Mouse (Mus musculus) adrenal gland, postnatal 4 days (tissue): ENCODE measurements around the gene Olfr911-ps1. TPM values are rescaled to one million over a fixed set of nuclear protein-coding genes. Genes with fewer than 3 reads are reported as not detected.

Experiments
- DNase-seq, 2 experiments: peaks; one replicate each; pipeline ENCODE4 v3.0.0; 2021 to 2022; ENCODE audit warnings: low spot score in 2 of 2, mixed read lengths in 2 of 2
- long read RNA-seq, 2 experiments: library from polyadenylated mRNA; stranded (forward); transcript quantifications; one replicate each; pipeline ENCODE4 v2.0.0; 2021
- total RNA-seq, 2 experiments: library from RNA; stranded (reverse); gene quantifications; 2 replicates each; pipeline ENCODE4 v1.2.3; 2021

Gene Olfr911-ps1
- total RNA-seq = not detected
- long read RNA-seq, experiment 1 = 0 reads
- long read RNA-seq, experiment 2 = 0 reads

- DNase-seq = no peak
These were observed at the start of gene Olfr911-ps1 for GRCm38 (mm10) chr9:38521280-38521679. Gene Olfr911-ps1, plus strand, starts transcription at chr9:38521580.

GRCm38 (mm10) chr9:38486785-38487184, 34.6 kb upstream of the Olfr911-ps1 start, which contains the start of gene Olfr906:
Gene Olfr906, plus strand, starts transcription at chr9:38487085.
- no peak for DNase-seq

- DNase-seq = no peak
These were observed 25.9 kb upstream of the Olfr911-ps1 start, which contains the start of gene Olfr907 for GRCm38 (mm10) chr9:38495501-38495900. Gene Olfr907, plus strand, starts transcription at chr9:38495801.

GRCm38 (mm10) chr9:38512353-38512752, 9.0 kb upstream of the Olfr911-ps1 start:
- DNase-seq = no peak

GRCm38 (mm10) chr9:38537549-38537948, 16.2 kb downstream of the Olfr911-ps1 start, which contains the start of gene Olfr910:
Gene Olfr910, plus strand, starts transcription at chr9:38537849.
- no peak for DNase-seq

Other genes with a start within 250 kb of the Olfr911-ps1 start
- gene Olfr896-ps1, start 230.5 kb upstream of the Olfr911-ps1 start, total RNA-seq = not detected
- not detected for gene Olfr25, start 192.5 kb upstream of the Olfr911-ps1 start, total RNA-seq
- not detected for gene Olfr898, start 173.2 kb upstream of the Olfr911-ps1 start, total RNA-seq
- gene Olfr250, start 154.7 kb upstream of the Olfr911-ps1 start, total RNA-seq = not detected
- gene Olfr251, start 144.5 kb upstream of the Olfr911-ps1 start, total RNA-seq = not detected
- not detected for gene Olfr147, start 119.9 kb upstream of the Olfr911-ps1 start, total RNA-seq
- not detected for gene Olfr901, start 92.1 kb upstream of the Olfr911-ps1 start, total RNA-seq
- not detected for gene Olfr902, start 73.9 kb upstream of the Olfr911-ps1 start, total RNA-seq
- gene Olfr904, start 58.4 kb upstream of the Olfr911-ps1 start, total RNA-seq = not detected
- gene Olfr905, start 50.5 kb upstream of the Olfr911-ps1 start, total RNA-seq = under 1 TPM in 1 of 2 experiments, not detected in 1; 0.08 TPM
- gene Olfr906, start 34.5 kb upstream of the Olfr911-ps1 start, total RNA-seq = not detected
- gene Olfr907, start 25.8 kb upstream of the Olfr911-ps1 start, total RNA-seq = not detected
- gene Olfr910, start 16.3 kb downstream of the Olfr911-ps1 start, total RNA-seq = not detected
- not detected for gene Olfr912, start 58.6 kb downstream of the Olfr911-ps1 start, total RNA-seq
- gene Olfr913, start 71.2 kb downstream of the Olfr911-ps1 start, total RNA-seq = not detected
- not detected for gene Olfr914, start 83.5 kb downstream of the Olfr911-ps1 start, total RNA-seq
- gene Olfr916, start 138.3 kb downstream of the Olfr911-ps1 start, total RNA-seq = not detected
- not detected for gene Olfr917, start 144.3 kb downstream of the Olfr911-ps1 start, total RNA-seq
- gene Olfr918, start 153.0 kb downstream of the Olfr911-ps1 start, total RNA-seq = not detected
- not detected for gene Olfr919, start 182.1 kb downstream of the Olfr911-ps1 start, total RNA-seq
- gene Vwa5a, start 196.7 kb downstream of the Olfr911-ps1 start, total RNA-seq = 10 to 100 TPM; 46.4 to 53.4 TPM
- under 1 TPM; 0.48 to 0.51 TPM for gene Olfr920, start 230.7 kb downstream of the Olfr911-ps1 start, total RNA-seq